Mouse (Mus musculus): ENCODE data around the gene Noxo1. TPM values are rescaled to one million over a fixed set of nuclear protein-coding genes. Genes with fewer than 3 reads are reported as not detected.
A peak's percentile ranks its signal among the peaks of the same experiment; 100 is the strongest.
"Not testable (repeated sequence)": the region's sequence is repeated elsewhere in the genome, so short reads cannot be mapped to it uniquely, and the experiment has no call there.

Noxo1 gene
- polyA plus RNA-seq, 2 experiments from 2014 or later: 1.2 to 1.4 TPM

DNA sequence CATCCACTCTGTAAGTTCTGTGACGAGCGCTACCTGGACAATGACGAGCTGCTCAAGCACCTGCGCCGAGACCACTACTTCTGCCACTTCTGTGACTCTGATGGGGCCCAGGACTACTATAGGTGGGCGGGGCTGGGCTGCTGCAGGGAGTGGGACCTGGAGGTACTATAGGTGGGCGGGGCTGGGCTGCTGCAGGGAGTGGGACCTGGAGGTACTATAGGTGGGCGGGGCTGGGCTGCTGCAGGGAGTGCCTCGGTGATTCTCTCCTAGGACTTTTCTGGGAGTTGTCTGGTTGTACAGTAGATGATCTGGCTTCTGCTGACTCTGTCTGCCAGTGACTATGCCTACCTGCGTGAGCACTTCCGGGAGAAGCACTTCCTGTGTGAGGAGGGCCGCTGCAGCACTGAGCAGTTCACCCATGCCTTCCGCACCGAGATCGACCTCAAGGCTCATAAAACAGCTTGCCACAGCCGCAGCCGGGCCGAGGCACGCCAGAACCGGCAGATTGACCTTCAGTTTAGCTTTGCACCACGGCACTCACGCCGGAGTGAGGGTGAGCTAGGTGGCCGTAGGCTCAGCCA, 18.4 kb upstream of the Noxo1 start:
- no peak for ATAC-seq

DNA sequence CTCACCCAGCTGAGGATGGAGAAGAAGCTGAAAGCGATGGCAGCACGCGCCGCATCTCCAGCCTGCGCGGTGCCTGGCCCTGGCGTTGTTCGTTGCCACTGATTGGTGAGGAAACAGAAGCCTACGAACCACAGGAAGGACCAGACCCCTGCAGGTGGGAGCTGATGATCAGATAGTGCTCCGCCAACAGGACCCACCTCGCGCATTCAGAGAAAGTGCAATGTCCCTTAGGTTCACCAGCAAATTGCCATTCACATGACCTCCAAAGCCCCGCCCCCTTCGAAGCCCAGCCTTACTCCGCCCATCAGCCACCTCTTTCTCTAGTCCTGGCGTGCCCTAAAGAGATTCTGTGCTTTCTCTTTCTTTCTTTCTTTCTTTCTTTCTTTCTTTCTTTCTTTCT, 9.5 kb upstream of the Noxo1 start:
- ATAC-seq: peak; percentile 52

DNA sequence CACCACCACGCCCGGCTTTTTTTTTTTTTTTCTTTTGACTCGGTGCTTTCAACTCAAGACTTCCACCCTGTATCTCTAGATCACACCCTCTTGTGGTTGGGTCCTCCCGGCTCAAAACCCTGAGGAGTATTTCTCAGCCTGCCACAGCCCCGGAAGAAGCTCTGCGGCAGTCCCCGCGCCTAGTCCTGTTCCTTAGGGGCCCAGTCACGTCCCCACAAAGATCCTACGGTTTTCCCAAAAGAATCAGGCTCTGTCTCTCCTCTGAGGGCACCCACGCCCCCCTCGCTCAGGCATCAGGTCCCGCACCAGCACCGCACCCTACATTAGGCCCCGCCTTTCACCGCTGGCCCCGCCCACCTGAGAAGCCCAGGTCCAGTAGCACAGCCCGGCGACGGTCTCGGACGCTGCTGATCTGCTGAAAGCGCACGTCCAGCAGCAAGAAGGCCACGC, 8.9 kb upstream of the Noxo1 start:
- peak; percentile 86 for ATAC-seq

DNA sequence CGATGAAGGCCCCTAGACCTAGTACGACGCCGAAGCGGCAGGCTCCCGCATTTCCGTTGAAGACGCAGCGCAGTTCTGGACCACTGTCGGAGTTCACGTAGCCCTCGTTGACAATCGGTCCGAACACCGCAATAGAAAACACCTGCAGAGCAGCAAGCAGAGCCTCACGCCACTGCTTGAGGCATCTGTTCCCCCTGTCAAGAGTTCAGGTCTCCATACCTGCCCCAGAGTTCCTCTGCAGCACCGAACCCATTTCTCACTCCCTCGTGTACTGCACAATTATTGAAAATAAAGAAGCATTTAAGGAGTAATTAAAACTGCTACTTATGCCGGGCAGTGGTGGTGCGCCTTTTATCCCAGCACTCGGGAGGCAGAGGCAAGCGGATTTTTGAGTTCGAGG, 8.4 kb upstream of the Noxo1 start:
- peak; percentile 32 for ATAC-seq

DNA sequence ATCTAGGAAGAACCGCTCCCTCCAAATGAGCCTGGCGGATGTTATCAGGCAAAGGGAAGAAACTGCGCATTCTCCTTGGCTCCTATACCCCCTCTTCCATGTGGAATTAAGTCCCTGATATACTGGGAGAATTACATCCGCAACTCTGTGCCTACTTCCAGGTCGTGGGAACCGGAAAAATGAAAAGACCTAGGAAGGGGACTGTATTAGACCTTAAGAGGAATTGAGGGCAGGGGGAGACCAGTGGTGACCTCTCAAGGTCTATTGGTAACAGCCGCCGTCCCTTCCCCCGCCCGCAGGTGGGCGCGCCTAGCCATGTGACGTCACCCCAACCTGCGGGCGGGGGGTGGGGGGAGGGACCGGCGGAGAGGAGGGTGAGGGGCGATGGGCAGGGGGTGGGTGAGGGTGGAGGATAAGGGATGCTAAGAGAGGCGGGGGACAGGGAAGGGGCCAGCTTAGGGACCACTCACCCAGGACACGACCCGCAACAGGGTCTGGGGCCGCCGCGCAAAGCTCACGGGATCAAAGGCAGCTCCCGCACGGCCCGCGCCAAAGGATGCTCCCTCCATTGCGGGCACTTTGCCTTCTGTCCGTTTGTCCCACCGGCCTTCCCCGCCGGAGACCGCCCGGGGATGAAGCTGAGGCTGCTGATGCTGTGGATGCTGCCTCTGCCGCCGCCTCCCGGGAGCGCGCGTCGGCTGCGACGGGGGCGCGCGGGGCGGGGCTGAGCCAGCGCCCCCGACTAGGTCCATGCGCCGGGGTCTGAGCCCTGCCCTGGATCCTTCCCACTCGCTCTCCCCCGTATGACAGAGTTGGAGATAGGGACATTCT, 6.6 kb upstream of the Noxo1 start, which contains the start of gene Syngr3:
Syngr3 (minus strand) TSS at position 705 of the 831 bp plus-strand sequence.
- no peak for ATAC-seq

DNA sequence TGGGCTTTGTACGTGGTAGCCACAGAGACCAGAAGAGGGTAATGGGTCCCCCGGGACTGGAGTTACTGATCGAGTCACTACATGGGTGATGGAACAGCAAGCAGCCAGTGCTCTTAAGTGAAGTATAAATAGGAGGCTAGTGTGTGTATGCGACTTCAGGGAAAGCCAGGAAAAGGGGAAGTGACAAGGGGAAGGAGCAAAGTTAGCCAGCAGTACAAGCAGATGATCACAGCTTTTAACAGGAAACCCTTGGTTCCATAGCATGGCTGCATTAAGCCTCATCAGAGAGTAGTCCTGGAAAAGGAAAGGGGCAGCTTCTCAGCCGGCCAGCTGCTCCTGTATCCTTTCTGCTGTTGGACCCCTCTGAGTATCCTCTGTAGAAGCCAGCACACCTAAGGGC, 3.6 kb upstream of the Noxo1 start:
- no peak for ATAC-seq

DNA sequence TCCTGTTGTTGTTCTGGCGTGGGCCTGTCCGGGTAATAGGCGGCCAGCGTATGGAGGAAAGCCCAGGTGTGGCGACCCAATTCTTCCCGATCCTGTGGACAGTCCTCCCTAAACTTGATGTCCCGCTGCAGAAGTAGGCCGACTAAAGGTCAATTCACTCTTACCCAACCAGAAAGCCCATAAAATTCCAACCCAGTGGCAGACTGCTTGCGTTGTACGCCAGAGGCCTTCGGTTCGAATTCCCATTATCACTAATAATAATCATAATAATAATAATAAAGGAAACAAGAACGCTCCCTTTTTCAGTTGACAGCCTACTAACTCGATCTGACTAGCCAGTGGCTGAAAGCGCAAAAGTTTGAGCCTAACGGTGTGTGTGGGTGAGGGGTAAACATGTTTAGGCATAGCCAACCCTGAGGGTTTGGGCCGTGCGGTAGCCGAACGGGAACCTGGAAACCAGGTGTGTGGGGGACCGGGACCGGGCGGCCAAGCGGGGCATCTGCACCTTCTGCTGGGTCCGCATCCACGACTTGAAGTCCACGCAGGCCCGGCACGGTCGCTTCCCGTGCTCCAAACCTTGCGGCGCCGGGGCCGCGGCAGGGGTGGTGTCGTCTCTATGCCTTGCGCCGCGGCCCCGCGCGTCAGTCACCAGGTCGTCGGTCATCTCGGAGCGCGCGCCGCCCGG, 566 bp upstream of the Noxo1 start:
- ATAC-seq: no peak

DNA sequence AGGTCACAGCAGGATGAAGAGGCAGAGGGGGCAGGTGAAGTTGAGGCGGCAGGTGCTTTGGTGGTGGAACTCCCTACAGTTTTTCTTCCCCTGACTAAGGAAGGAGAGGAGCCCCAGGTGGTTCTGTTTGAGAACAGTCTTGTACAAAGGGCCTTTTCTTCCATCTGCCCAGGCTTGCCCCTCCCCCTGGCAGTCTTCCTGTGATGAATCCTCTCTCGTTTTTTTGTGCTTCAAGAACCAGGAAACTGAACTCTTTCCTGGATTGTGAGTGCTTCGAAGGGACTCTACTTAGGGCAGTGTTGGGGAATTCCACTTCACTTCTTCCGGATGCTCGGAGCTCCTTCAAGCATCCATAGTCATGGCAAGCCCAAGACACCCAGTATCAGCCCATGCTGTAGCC, 2.0 kb downstream of the Noxo1 start:
- no peak for ATAC-seq

DNA sequence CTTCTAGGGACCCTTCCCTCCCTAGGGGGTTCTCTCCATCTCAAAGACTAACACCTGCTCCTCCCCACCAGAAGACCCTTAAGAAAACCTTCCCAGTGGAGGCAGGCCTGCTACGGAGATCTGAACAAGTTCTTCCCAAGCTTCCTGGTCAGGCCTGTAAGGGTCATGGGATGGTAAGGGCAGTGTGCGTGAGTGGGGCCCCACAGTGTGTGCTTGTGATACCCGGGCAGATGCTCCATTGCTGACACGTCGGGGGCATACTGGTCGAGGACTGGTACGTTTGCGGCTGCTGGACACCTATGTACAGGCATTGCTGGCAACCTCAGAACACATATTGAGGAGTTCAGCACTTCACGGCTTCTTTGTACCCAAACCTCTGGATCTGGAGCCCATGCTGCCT, 2.7 kb downstream of the Noxo1 start:
- ATAC-seq: no peak

DNA sequence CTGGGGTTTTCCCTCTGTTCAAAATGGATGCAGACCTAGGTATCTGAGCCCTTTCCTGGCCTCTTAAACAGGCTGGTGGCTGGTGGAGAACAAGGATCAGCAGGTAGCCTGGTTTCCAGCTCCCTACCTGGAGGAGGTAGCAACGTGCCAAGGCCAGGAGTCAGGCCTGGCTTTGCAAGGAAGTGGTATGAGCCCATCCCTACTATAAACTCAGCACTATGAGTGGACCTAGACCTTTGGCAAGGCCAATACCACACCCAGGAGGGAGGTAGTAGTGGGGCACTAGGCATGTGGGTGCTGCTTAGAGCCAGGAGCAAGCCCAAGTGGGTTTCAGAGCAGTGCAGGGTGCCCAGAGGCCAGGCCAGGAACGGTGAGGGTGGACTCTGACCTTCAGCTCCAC, 3.4 kb downstream of the Noxo1 start:
- no peak for ATAC-seq

DNA sequence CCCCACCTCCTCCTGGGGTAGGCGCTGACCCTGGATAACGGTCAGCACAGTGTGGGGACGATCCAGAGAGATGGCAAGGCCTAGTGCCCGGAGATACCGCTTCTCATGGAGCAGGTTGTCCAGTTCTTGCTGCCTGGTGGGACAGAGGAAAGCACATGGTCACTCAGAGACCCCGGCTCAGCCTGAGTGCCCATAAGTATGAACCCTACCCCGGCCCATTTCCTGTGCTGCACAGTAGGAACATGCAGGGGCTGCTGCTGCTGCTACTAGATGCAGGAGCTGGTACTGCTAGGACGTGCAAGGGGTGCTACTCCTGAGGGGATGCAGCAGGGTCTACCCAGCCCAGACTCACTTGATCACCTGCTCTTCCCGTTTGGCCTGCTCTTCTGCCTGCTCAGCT, 5.2 kb downstream of the Noxo1 start:
- no peak for ATAC-seq

DNA sequence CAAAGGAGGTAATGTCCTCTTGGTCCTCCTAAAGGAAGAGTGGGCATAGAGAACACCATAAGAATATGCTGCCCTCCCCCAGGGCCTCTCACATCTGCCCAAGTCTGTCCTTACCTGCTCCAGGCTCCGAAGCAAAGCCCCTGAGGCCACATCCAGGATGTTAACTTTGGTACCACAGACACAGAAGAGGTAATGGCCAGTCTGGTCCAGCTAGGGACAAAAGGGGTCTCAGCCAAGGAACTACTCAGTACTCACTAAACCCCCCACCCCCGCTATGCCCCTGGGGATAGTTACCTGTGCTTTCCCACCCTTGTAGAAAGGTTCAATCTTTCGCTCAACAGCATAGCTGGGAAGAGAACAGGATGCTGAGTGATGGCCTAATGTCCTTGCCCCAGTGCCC, 9.8 kb downstream of the Noxo1 start:
- ATAC-seq: no peak

DNA sequence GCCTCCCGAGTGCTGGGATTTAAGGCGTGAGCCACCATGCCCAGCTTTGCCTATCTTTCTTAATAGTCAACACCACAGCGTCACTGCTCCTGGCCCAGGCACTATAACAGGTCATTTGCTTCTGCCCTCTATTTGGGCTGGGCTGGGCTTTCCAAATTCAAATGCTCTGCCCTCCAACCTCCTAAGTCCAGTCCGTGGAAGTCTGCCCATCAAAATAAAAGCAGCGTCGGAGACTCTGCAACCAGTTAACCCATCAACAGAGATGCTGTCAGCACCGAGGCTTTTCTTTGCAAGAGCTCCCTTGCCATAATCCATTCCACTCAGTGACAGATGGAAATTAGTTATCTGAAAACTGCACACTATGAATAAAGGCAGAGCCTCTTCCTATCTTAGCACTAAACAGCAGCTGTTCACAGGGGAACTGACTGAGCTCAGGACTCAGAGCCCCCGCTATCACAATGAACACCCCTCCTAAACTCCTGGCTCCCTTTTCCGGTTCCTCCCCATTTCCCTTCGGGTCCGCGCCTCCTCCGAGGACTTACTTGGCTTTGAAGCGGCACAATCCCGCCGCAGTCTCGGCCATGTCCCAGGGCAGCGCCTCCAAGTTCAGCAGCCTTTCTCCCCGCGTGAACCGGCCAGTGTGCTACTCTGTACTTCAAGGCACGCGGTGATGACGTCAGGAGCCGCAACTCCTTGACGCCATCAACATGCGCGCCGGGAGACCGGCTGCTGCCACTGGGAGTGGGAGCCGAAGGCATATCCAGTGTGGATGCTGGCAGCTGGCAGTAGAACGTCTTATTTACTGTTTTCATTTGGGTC, 11.2 kb downstream of the Noxo1 start, which contains the start of gene Tbl3:
Tbl3 (minus strand) TSS at position 679 of the 819 bp plus-strand sequence.
- peak; percentile 79 for ATAC-seq

DNA sequence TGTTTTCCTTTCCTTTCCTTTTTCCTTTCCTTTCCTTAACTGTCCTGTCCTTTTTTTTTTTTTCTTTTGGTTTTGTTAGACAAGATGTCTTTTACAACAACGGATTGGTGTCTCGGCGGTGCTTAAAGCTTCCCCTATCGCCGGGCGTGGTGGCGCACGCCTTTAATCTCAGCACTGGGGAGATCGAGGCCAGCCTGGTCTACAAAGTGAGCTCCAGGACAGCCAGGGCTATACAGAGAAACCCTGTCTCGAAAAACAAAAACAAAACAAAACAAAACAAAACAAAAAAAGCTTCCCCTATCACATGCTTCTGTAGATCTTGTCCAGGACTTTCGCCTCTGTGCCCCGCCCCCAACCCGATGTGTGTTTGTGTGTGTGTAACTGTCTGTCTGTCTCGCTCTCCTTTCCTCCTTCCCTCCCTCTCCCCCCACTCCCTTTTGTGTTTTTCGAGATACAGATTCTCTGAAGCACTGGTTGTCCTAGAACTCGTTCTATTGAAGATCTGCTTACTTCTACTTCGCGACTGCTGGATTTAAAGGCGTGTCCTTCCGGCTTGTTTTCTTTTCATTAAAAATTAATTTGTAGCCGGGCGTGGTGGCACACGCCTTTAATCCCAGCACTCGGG, 11.9 kb downstream of the Noxo1 start:
- peak; percentile 23 for ATAC-seq

DNA sequence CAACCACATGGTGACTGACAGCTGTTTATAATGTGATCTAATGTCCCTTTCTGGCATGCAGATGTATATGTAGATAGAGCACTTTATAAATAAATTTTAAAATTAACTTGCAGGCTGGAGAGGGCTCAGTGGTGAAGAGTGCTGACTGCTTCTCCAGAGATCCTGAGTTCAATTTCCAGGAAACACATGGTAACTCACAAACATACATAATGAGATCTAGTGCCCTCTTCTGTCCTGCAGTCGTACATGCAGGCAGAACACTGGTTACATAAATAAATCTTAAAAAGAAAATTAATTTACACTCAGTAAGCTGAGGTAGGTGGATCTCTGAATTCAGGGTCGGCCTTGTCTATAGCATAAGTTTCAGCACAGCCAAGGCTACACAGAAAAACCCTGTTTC, 12.6 kb downstream of the Noxo1 start:
- peak; percentile 74 for ATAC-seq

DNA sequence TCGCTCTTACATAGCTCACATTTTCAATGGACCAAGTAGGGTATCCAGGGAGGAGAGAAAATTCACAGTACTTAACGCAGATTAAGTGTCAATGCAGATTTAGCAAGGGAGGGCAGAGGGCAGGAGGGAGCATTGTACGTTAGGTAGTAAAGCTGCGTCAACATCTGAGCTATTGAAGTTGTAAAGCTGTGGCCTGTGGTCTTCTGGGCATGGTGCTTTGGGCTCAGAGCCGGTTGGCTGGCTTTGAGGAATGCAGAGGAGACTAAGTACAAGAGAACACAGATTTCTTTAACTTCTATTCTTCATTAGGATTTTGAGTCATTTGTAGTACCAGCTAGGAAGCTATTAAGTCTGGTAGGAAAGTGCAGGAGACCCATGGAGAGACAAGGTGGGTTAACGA, 19.5 kb downstream of the Noxo1 start:
- no peak for ATAC-seq

DNA sequence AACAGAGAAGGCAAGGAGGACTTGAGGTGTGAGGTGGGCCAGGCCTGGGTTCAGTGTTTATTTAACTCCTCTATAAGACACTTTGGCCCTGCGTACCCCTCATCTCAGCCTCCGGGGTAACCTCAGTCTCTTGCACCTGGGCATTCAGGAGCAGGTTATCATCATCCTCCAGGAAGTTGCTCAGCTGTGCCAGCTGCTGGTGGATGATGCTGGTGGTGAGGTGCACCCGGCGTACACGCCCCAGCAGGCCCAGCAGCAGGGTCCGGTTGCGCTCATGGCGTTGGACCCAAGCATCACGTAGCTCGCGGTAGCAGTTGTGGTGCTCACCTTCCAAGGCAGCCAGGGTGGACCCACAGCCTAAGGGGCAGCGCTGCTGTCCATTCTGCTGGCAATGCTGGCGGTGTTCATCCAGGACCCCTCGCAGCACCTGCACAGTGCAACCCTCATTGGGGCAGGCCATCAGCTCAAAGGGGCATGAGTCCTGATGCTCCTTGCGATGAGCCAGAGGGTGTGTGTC, 20.2 kb downstream of the Noxo1 start:
- ATAC-seq: no peak

DNA sequence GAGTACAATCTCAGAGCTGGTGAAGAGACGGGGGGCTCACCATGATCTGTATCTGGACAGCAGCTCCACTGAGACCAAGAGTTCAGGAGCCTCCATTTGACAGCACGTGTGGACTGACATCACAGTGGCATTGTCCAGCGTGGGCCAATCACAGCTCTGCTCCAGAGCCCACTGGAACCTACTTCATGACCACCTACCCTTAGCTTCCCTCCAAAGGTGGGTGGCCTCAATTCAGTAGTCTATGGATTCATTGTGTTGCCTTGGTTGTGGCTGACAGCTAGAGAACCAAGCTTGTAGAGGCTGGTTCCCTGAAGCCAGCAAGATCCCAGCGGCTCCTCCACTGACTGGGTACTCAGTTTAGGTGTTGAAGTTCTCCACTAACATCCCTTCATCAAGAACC, 21.9 kb downstream of the Noxo1 start, which contains the start of the genes Rnf151 and Rps2:
Rnf151 (minus strand) TSS at position 121 of the 400 bp plus-strand sequence.
Rps2 (plus strand) TSS at position 174 of the 400 bp plus-strand sequence.
- ATAC-seq: no peak

DNA sequence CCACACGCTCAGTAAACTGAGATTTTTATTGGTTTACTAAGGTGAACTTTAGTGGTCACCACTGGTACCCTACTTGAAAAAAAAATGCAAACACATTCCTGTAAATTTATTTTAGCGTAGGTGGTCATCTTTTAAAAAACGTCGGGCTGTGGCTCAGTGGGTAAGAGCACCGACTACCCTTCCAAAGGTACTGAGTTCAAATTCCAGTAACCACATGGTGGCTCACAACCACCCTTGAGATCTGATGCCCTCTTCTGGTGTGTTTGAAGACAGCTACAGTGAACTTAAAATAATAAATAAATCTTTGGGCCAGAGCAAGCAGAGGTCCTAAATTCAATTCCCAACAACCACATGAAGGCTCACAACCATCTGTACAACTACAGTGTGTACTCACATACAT, 22.9 kb downstream of the Noxo1 start:
- not testable (repeated sequence) for ATAC-seq

DNA sequence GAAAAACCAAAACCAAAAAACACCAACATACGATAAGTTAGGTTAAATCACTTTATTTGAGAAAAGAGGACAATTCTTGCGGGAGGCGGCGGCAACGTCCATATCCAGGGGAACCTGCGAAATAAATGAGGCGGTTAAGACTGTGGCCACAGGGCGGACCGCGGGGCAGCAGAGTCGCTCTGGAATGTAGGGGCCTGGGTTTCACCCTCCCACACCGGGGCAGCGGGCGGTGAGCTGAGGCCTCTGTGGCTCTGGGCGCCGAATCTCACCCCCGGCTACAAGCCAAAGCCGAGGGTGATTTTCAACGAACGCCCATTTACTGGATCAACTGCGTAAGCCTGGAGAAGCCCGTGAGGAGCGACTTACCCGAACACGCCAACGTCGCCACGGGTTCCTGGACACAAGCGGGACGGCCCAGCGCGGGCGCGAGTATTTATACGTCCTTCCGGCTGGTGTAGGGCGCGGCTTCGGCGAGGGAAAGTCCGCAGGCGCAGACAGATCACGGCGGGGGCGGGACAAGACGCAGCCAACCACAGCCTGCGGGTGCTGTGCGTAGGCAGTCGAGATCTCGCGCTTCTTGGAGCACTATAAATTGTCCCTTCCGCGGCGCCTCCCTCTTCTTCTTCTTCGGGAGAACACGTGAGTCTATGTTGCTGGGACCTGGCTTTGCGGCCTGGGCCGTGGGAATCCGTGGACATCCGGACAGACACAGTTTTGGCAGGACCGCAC, 23.6 kb downstream of the Noxo1 start:
- ATAC-seq: peak; percentile 90

DNA sequence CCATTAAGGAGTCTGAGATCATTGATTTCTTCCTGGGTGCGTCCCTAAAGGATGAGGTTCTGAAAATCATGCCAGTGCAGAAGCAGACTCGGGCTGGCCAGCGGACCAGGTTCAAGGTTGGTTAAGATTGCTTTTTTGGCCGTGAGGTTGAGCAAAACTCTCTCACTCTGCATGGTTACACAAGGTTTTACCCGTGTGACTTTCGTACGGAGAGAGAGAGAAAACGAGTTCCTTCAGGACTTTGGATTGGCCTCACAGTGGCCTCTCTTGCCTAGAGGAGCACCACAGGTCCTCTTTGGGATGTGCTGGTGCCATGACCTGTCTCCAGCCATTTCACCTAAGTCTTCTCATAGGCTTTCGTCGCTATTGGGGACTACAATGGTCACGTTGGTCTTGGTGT, 24.6 kb downstream of the Noxo1 start:
- ATAC-seq: not testable (repeated sequence)

Measured in CD4-positive, CD25-positive, alpha-beta regulatory T cell, adult 4 months (primary cell).